Mouse (Mus musculus) heart, embryonic 10.5 days (tissue): ENCODE results near the gene Pitx1. TPM values are rescaled to one million over a fixed set of nuclear protein-coding genes. Genes with fewer than 3 reads are reported as not detected.

Source experiments
- DNase-seq: peaks from one replicate; pipeline ENCODE4 v3.0.0-alpha.2; 2017; ENCODE audit warnings: low spot score
- H3K27ac ChIP-seq: fragments of 300-500 bp; sonication (generic); 2 replicates; pipeline ENCODE4 v1.5.1; 2016; ENCODE audit warnings: mild to moderate bottlenecking
- H3K27me3 ChIP-seq: fragments of 300-500 bp; sonication (generic); 2 replicates; pipeline ENCODE4 v1.6.1; 2016; ENCODE audit warnings: mild to moderate bottlenecking; ENCODE audit not compliant: poor library complexity, insufficient read depth, severe bottlenecking
- H3K36me3 ChIP-seq: fragments of 300-500 bp; sonication (generic); 2 replicates; pipeline ENCODE4 v1.6.1; 2016; ENCODE audit warnings: mild to moderate bottlenecking, moderate library complexity
- H3K4me1 ChIP-seq: fragments of 300-500 bp; sonication (generic); 2 replicates; pipeline ENCODE4 v1.6.1; 2016; ENCODE audit warnings: mild to moderate bottlenecking
- H3K4me3 ChIP-seq: fragments of 300-500 bp; sonication (generic); 2 replicates; pipeline ENCODE4 v1.5.1; 2016; ENCODE audit warnings: mild to moderate bottlenecking, moderate library complexity
- H3K9me3 ChIP-seq: fragments of 300-500 bp; sonication (generic); 2 replicates; pipeline ENCODE4 v1.6.1; 2016; ENCODE audit warnings: mild to moderate bottlenecking, moderate library complexity
- WGBS: fragments of 180-500 bp; shearing (Covaris S2); methylation state at CpG from one replicate; pipeline ENCODE4 v1.1.7; 2016; 5-methylcytosine and 5-hydroxymethylcytosine counted together
- polyA plus RNA-seq: library from polyadenylated mRNA; unstranded; fragments of >200 nt; fragmentation: Nextera tagmentation; extraction: Ambion mirVana; gene quantifications from 2 replicates; pipeline ENCODE4 v1.2.1, GENCODE M21; 2016

Pitx1 gene
- polyA plus RNA-seq, 1 experiment from 2014 or later: 3.8 TPM

DNA sequence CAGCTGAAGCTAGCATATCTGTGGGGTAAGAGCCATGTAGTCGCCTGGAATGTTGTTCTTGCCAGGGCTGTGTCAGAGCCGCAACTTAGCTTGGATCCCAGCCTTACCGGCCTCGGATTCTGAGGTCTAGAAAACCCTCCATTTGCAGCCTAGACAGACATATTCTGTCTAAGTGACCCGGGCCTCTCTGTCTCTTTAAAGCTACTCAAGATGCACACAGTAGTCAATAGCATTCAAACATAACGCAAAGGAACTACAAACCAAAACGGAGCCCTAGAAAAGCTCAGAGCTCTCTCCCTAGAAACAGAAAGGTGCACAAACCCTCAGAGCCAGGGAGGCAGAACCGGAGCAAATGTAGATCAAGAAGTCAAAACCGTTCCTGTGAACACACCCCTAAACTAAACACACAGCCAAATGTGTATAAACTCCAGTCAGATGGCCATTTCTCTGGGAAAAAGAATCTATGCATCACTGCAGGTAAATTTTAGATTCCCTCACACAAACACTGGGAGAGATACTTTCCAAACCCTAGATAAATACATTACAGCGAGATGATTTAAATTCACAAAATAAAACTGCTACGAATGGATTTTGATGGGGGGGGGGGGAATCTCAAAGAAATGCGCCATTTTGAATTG is 6.9 kb downstream of the Pitx1 start:
- Histone ChIP-seq H3K4me1 (peaks cover 44% of the 10 kb centered on the region), H3K27me3 (peaks cover 94% of the 10 kb centered on the region), H3K9me3 (no peaks in the 10 kb centered on the region), H3K27ac (no peak overlapping the region), H3K36me3 (no peaks in the 10 kb centered on the region), H3K4me3 (peak overlapping the region; percentile 38; the same call in 1 of the 2 replicates)
- DNase-seq: no peak
- WGBS: 3% methylated on average over 12 of the region's 12 CpGs

DNA sequence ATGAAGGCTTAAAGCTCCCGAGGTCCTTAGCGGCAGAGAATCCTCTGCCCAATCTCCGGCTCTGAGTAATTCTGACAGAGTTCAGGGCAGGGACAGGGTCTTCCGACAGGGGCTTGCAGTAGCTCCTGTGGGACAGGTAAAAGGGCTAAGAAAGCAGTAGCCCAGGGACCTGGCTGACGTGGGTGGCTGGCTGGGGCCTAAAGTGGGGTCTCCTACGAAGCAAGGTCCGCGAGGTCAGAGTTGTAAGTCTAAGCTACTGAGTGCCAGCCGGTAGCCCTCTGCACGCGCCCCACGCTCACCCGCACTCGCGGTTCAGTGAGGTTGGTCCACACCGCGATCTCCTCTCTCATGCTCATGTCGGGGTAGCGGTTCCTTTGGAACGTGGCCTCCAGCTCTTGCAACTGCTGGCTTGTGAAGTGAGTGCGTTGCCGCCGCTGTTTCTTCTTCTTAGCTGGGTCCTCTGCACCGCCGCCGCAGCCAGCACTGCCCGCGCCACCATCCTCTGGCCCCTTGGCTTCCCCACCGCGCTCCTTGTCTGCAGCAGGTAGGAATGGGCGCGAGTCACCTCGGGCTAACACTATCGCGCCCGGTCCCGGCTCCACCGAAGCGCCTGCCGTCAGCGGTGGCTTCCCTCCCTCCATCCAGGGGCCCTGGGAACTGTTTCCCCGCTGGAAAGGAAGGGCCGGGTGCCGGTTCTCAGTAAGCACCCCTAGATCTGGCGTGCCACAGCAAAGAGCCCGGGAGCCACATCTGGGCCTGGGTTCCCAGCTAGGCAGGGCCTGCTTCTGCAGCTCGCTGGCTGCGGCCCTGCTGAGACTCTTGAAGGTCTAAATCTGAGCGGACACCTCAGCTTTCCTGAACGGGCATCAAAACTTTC is 7.6 kb downstream of the Pitx1 start:
- under 1% methylated on average over 50 of the region's 50 CpGs for WGBS

DNA sequence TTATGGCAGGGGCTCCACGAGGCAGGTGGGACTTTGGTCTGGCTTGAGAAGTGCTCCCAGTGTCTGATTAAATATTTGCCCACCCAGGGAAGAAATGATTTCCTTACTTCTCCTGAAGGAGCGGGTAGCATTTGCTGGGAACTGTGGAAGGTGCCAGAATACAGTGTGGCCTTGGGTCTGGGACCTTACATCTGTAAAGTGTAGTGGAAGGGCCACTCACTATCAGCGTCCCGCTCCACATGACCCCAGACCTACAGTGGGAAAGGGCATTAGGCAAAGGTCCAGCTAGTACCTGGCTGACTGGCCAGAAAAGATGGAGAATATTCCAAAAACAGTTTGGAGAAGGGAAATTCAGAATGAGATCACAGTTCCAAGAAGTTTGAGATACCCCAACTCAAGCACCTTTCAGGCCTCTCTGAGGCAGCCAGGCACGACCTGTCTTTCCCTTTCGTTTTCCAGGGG is 8.3 kb downstream of the Pitx1 start:
- H3K4me3 ChIP-seq: peak overlapping the region; percentile 38
- H3K36me3 ChIP-seq: no peaks in the 10 kb centered on the region
- WGBS: under 1% methylated on average over 6 of the region's 6 CpGs
- H3K4me1 ChIP-seq: peaks cover 44% of the 10 kb centered on the region
- no peaks in the 10 kb centered on the region for H3K9me3 ChIP-seq
- H3K27me3 ChIP-seq: peaks cover 94% of the 10 kb centered on the region
- no peak overlapping the region for H3K27ac ChIP-seq
- DNase-seq: no peak

More for the DNA sequence above, 7.6 kb downstream of the Pitx1 start:
- no peak overlapping the region for H3K27ac ChIP-seq
- H3K36me3 ChIP-seq: no peaks in the 10 kb centered on the region
- DNase-seq: no peak
- H3K9me3 ChIP-seq: no peaks in the 10 kb centered on the region
- peak overlapping the region; percentile 38 for H3K4me3 ChIP-seq
- H3K4me1 ChIP-seq: peaks cover 44% of the 10 kb centered on the region
- peaks cover 94% of the 10 kb centered on the region for H3K27me3 ChIP-seq

DNA sequence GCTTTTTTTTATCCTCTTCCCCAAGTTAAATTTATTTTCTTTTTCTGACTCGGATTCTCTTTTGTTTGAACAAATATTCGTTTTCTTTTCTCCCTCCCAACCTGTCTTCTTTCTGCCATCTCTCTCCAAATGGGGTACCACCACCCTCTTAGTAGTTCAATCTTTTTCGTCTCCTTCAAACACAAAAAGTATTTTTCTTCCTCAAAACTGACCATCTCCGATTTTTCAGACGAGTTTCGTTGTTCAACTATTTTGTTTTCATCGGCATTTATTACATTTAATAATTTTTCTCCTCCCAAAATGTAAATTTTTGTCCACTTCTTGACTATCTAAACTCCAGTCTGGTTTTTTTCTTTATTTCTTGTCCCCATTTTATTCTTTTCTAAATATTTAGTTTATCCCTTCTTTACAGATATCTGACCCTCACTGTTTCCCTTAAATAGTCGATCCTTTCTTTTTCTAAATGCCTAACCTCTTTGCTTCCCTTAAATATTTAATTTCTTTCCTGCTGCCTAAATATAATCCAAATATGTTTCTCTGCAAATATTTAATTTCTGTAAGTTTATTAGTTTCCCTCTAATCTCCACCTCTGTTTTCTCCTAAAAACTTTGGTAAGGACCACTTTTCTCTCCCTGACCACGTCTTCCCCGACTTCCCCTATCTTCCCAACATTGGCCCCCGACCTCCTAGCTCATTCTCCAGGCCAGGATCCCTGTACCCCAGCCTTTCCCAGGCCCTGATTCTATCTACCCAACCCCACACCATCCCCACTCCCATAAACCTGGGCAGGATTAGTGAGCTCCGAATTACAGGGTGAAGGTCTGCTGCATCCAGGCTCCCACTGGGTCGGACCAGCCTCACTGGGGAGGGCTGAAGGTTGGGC is 9.0 kb downstream of the Pitx1 start:
- Histone ChIP-seq H3K4me3 (no peak overlapping the region), H3K36me3 (no peaks in the 10 kb centered on the region), H3K27ac (no peak overlapping the region), H3K4me1 (peaks cover 44% of the 10 kb centered on the region), H3K9me3 (no peaks in the 10 kb centered on the region), H3K27me3 (peaks cover 94% of the 10 kb centered on the region)
- no peak for DNase-seq
- 5% methylated on average over 13 of the region's 13 CpGs for WGBS

DNA sequence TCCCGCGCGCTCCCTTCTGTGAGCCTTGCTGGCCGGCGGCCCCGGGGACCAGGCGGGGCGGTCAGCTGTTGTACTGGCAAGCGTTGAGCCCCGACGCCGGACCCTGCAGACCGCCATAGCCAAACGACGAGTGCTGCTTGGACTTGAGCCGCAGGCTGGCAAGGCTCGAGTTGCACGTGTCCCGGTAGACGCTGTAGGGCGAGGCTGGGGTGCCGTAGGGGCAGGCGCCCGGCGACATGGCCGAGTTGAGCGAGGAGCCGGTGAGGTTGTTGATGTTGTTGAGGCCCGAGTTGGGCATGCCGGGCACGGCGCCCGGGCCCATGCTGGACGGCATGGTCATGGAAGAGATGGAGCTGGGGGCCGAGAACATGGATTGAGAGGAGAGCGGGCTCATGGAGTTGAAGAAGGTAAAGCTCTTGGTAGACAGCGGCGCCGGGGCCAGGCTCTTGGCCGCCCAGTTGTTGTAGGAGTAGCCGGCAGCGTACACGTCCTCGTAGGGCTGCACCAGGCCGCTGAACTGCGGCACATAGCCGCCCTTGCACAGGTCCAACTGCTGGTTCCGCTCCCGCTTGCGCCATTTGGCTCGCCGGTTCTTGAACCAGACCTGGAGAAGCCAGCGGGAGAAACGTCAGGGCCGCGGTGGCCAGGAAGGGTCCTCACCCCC is 9.9 kb downstream of the Pitx1 start:
- Histone ChIP-seq H3K27ac (no peak overlapping the region), H3K4me3 (peak overlapping the region; percentile 40), H3K9me3 (no peaks in the 10 kb centered on the region), H3K4me1 (peaks cover 36% of the 10 kb centered on the region), H3K36me3 (no peaks in the 10 kb centered on the region), H3K27me3 (peaks cover 94% of the 10 kb centered on the region)
- no peak for DNase-seq
- WGBS: 1% methylated on average over 56 of the region's 56 CpGs

DNA sequence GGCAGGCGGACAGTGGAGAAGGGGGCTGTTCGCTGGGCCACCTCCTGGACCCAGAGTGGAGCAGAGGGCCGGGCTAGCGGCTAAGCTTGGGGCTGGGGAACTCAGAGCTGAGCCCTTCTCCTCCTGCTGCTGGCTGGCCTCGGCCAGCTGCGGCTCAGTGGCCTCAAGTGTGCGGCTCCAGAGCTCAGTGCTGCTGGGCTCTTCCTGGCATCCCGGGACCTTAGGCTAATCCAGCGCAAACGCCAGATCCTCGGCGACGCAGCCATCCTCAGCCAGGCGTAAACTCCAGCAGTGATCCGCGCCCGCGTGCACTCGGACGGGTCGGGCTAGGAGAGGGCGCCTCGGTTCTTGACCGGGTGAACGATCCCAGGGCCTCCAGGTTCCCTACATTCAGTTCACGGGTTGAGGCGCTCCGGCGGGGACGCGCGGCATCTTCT is 10.7 kb downstream of the Pitx1 start:
- H3K27ac ChIP-seq: no peak overlapping the region; the same call in 1 of the 2 replicates
- H3K36me3 ChIP-seq: no peaks in the 10 kb centered on the region
- 2% methylated on average over 32 of the region's 32 CpGs for WGBS
- H3K9me3 ChIP-seq: no peaks in the 10 kb centered on the region
- H3K4me1 ChIP-seq: peaks cover 27% of the 10 kb centered on the region
- peak overlapping the region; percentile 40 for H3K4me3 ChIP-seq
- DNase-seq: no peak
- peaks cover 94% of the 10 kb centered on the region for H3K27me3 ChIP-seq

DNA sequence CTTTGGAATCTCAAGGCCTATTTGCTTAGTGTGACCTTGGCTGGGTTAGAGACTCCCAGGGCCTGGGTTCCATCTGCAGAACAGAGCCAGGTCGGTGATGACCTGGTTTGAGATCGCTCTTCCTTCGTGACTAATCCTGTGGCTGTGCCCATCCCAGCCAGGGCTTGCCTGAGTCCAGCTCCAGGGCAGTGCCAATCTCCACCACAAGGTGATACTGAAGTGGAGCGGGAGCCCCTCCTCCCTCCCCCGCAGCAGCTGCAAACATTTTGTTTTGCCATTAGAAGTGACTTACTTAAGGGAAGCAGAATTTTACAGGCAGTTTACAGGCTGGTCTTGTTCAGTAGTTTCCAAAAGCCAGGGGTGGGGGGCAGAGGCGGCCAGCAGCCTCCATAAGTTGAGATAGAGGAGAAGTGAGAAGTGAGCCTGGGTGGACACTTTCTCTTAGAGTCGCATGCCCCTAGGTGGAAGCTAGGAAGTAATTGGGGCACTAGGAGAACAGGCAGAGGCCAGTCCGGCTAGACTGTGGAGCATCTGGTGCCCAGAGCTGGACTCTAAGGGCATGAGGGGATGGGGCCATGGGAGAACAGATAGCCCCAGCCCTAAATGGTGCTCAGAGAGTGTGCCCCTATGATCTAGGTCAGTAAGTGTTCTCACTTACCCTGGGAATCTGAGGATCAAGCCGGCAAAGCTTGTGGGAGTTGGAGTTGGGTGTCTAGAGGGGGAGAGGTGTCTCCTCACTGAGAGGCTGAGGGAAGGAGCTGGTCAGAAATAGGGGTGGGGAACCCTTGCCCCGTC is 11.6 kb downstream of the Pitx1 start:
- no peak overlapping the region for H3K27ac ChIP-seq
- H3K36me3 ChIP-seq: no peaks in the 10 kb centered on the region
- H3K27me3 ChIP-seq: peaks cover 92% of the 10 kb centered on the region
- no peaks in the 10 kb centered on the region for H3K9me3 ChIP-seq
- H3K4me1 ChIP-seq: peaks cover 22% of the 10 kb centered on the region
- no peak overlapping the region for H3K4me3 ChIP-seq
- 9% methylated on average over 10 of the region's 10 CpGs for WGBS
- no peak for DNase-seq

DNA sequence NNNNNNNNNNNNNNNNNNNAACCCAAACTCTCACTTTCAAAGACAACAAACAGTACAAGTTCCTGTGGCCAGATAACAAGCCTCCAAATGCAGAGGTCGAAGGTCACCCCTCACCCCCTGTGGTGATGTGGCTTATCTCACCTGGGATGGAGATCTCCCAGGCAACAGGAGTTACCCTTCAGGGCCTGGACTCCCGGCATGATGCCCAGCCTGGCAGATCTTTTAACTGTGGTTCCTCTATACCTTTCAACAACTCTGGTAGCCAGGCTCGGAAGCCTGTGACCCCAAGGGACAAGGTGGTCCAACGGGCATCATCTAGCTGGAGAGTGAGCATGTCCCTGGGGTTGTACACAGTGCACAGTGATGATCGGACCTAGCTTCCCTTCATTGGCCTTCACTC is 13.5 kb downstream of the Pitx1 start:
- no peaks in the 10 kb centered on the region for H3K9me3 ChIP-seq
- no peak overlapping the region for H3K4me3 ChIP-seq
- H3K27ac ChIP-seq: no peak overlapping the region
- H3K36me3 ChIP-seq: no peaks in the 10 kb centered on the region
- peak; percentile 60 for DNase-seq
- H3K27me3 ChIP-seq: peaks cover 78% of the 10 kb centered on the region
- WGBS: 44% methylated on average over 5 of the region's 5 CpGs
- peaks cover 14% of the 10 kb centered on the region for H3K4me1 ChIP-seq

DNA sequence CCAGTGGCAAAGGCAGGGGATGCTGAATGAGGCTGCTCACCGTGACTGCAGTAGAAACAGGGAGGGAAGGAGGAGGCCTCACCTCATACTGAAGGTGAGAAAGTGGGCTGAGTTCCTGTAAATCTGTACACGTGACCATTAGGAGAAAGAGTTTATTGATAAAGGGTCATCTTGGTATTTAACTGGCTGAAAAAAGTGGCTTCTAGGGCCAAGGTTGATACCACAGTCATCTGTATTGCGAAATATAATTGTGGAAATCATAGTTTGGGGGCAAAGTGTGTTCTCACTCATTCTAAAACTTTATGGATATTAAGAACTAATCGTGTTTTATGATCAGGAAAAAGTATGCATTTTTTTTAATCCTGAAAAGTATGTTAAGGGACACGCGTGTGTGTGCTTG is 21.2 kb downstream of the Pitx1 start:
- DNase-seq: no peak
- Histone ChIP-seq H3K27me3 (peaks cover 35% of the 10 kb centered on the region), H3K36me3 (no peaks in the 10 kb centered on the region), H3K27ac (no peak overlapping the region), H3K9me3 (no peaks in the 10 kb centered on the region), H3K4me3 (no peak overlapping the region), H3K4me1 (no peaks in the 10 kb centered on the region)
- WGBS: 81% methylated on average over 6 of the region's 6 CpGs

DNA sequence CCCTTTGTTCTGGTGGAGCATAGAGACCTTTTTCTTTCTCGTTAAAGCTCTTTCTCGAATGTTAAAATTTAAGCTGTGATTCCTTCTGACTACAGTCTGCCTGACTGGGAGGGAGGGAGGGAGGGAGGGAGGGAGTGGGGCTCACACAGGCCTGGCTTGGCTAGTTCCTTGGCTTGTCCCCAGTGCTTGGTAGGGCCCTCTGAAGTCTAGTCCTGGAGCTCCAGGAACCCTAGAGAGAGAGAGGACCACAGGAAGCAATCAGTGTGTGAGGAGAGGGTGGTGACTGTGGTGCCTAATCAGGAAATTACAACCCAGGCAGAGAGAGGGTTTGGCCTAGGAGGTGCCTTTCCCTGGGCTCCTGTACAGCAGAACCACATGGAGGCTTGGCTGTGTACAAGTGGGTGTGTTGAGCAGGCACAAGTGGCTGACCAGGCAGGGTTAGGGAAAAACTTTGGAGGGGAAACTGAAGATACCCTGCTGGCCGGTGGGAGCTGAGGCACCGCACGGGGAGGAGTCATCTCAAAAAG is 22.4 kb downstream of the Pitx1 start:
- WGBS: 71% methylated on average over 5 of the region's 5 CpGs
- no peaks in the 10 kb centered on the region for H3K36me3 ChIP-seq
- no peaks in the 10 kb centered on the region for H3K9me3 ChIP-seq
- no peaks in the 10 kb centered on the region for H3K4me1 ChIP-seq
- peaks cover 43% of the 10 kb centered on the region for H3K27me3 ChIP-seq
- no peak for DNase-seq
- no peak overlapping the region for H3K27ac ChIP-seq
- H3K4me3 ChIP-seq: no peak overlapping the region

DNA sequence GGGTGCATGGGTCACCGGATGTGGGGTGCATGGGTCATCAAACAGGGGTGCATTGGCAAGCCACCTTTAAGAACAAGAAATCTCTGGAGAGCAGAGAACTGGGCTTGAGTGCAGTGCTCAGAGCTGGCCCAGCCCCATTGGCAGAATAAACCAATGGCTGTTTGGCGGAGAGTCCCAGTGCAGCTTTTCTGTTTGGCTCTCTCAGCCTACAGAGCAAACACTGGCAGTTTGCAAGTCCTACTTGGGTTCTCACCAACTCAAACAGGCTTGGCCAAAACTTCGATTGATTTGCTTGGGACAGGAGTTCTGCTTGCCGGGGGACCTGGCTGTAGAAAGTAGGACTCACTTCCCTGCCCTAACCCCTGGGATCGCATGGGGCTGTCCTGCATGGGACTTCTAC is 25.0 kb downstream of the Pitx1 start:
- no peak for DNase-seq
- Histone ChIP-seq H3K36me3 (no peaks in the 10 kb centered on the region), H3K9me3 (no peaks in the 10 kb centered on the region), H3K4me1 (no peaks in the 10 kb centered on the region), H3K27me3 (peaks cover 27% of the 10 kb centered on the region), H3K27ac (no peak overlapping the region), H3K4me3 (no peak overlapping the region)
- 72% methylated on average over 5 of the region's 5 CpGs for WGBS
